Mouse (Mus musculus) ES-Bruce4 (cell line): ENCODE data around the gene Gm43518. TPM values are rescaled to one million over a fixed set of nuclear protein-coding genes. Genes with fewer than 3 reads are reported as not detected.

Source experiments
- H3K27ac ChIP-seq: 2 replicates; pipeline ENCODE4 v1.5.1; 2012; ENCODE audit warnings: low read length, inconsistent platforms; ENCODE audit not compliant: insufficient read depth
- H3K27me3 ChIP-seq: 2 replicates; pipeline ENCODE4 v1.6.1; 2012; ENCODE audit warnings: mild to moderate bottlenecking, low read length, inconsistent platforms; ENCODE audit not compliant: control insufficient read depth, poor library complexity, insufficient read depth, severe bottlenecking
- H3K36me3 ChIP-seq: 2 replicates; pipeline ENCODE4 v1.6.1; 2012; ENCODE audit warnings: inconsistent platforms, mild to moderate bottlenecking, low read length, moderate library complexity; ENCODE audit not compliant: control insufficient read depth, poor library complexity, insufficient read depth, severe bottlenecking
- H3K4me1 ChIP-seq: one replicate; pipeline ENCODE4 v1.8.1; 2011; ENCODE audit warnings: low read length; ENCODE audit not compliant: control insufficient read depth, insufficient read depth
- H3K4me3 ChIP-seq: 2 replicates; pipeline ENCODE4 v1.5.1; 2011; ENCODE audit warnings: low read depth, mild to moderate bottlenecking, low read length
- H3K9ac ChIP-seq: 2 replicates; pipeline ENCODE4 v1.6.1; 2012; ENCODE audit warnings: low read depth, mild to moderate bottlenecking, inconsistent platforms; ENCODE audit not compliant: poor library complexity, severe bottlenecking
- H3K9me3 ChIP-seq: replicated peaks from 2 replicates; pipeline ENCODE4 v1.6.1; 2012; ENCODE audit warnings: mild to moderate bottlenecking, low read length, inconsistent platforms; ENCODE audit not compliant: control insufficient read depth, poor library complexity, insufficient read depth, severe bottlenecking
- CTCF ChIP-seq: IDR thresholded peaks from one replicate; pipeline ENCODE4 v1.8.1; 2011; ENCODE audit warnings: low read depth, low read length
- EP300 ChIP-seq: IDR thresholded peaks from 2 replicates; pipeline ENCODE4 v1.6.1; 2011; ENCODE audit warnings: low read depth, low read length; ENCODE audit not compliant: insufficient read depth
- POLR2A ChIP-seq: IDR thresholded peaks from one replicate; pipeline ENCODE4 v1.8.1; 2011; ENCODE audit warnings: low read length; ENCODE audit not compliant: insufficient read depth
- polyA plus RNA-seq: library from polyadenylated mRNA; stranded (reverse); fragments of >200 nt; gene quantifications from 2 replicates; pipeline ENCODE4 v1.2.4, GENCODE M21; 2011; ENCODE audit warnings: low read depth; ENCODE audit not compliant: missing spikeins, insufficient read depth, insufficient read length

The Gm43518 gene
- polyA plus RNA-seq, 1 experiment = 1.8 TPM

- no peaks in the 10 kb centered on the region for H3K27me3 ChIP-seq
- H3K36me3 ChIP-seq = no peaks in the 10 kb centered on the region
- no peaks in the 10 kb centered on the region for H3K4me1 ChIP-seq
- H3K27ac ChIP-seq = no peak overlapping the region
- H3K4me3 ChIP-seq = no peak overlapping the region
- no peak for TF ChIP-seq CTCF
- no peak overlapping the region for H3K9ac ChIP-seq
- no peaks in the 10 kb centered on the region for H3K9me3 ChIP-seq
Measured at GRCm38 (mm10) chr5:123981250-123981554, 54.0 kb downstream of the Gm43518 start.

- H3K9ac ChIP-seq = no peak overlapping the region
- TF ChIP-seq EP300 (no peak), CTCF (no peak), POLR2A (no peak)
- no peaks in the 10 kb centered on the region for H3K4me1 ChIP-seq
- no peaks in the 10 kb centered on the region for H3K36me3 ChIP-seq
- H3K27ac ChIP-seq = no peak overlapping the region
- H3K9me3 ChIP-seq = no peaks in the 10 kb centered on the region
- H3K27me3 ChIP-seq = no peaks in the 10 kb centered on the region
- no peak overlapping the region for H3K4me3 ChIP-seq
Measured at GRCm38 (mm10) chr5:123982838-123983237, 55.6 kb downstream of the Gm43518 start.

GRCm38 (mm10) chr5:123985434-123985833, 58.2 kb downstream of the Gm43518 start:
- Histone ChIP-seq H3K9ac (no peak overlapping the region), H3K4me1 (no peaks in the 10 kb centered on the region), H3K27me3 (no peaks in the 10 kb centered on the region), H3K9me3 (no peaks in the 10 kb centered on the region), H3K4me3 (no peak overlapping the region), H3K27ac (no peak overlapping the region), H3K36me3 (no peaks in the 10 kb centered on the region)
- TF ChIP-seq EP300 (no peak), CTCF (no peak), POLR2A (no peak)

- TF ChIP-seq POLR2A (no peak), EP300 (no peak), CTCF (no peak)
Measured at GRCm38 (mm10) chr5:123986925-123987324, 59.7 kb downstream of the Gm43518 start.

GRCm38 (mm10) chr5:123987511-123987910, 60.3 kb downstream of the Gm43518 start:
- H3K36me3 ChIP-seq = no peaks in the 10 kb centered on the region
- H3K9ac ChIP-seq = no peak overlapping the region
- TF ChIP-seq POLR2A = no peak
- no peak for TF ChIP-seq EP300
- no peak for TF ChIP-seq CTCF
- no peaks in the 10 kb centered on the region for H3K27me3 ChIP-seq
- H3K9me3 ChIP-seq = no peaks in the 10 kb centered on the region
- no peak overlapping the region for H3K4me3 ChIP-seq
- H3K4me1 ChIP-seq = no peaks in the 10 kb centered on the region
- H3K27ac ChIP-seq = no peak overlapping the region

More at GRCm38 (mm10) chr5:123986925-123987324, 59.7 kb downstream of the Gm43518 start:
- no peaks in the 10 kb centered on the region for H3K36me3 ChIP-seq
- no peak overlapping the region for H3K27ac ChIP-seq
- no peak overlapping the region for H3K4me3 ChIP-seq
- no peaks in the 10 kb centered on the region for H3K9me3 ChIP-seq
- H3K9ac ChIP-seq = no peak overlapping the region
- H3K27me3 ChIP-seq = no peaks in the 10 kb centered on the region
- no peaks in the 10 kb centered on the region for H3K4me1 ChIP-seq

Other genes with a start within 250 kb of the Gm43518 start
- gene Clip1, start 242.8 kb upstream of the Gm43518 start, polyA plus RNA-seq = 35.8 and 42.2 TPM in 2 replicates
- 114 and 117 TPM in 2 replicates for gene Zcchc8, start 206.3 kb upstream of the Gm43518 start, polyA plus RNA-seq
- gene Rsrc2, start 178.0 kb upstream of the Gm43518 start, polyA plus RNA-seq = 242 and 268 TPM in 2 replicates
- gene Kntc1, start 177.7 kb upstream of the Gm43518 start, polyA plus RNA-seq = 96.7 and 109 TPM in 2 replicates
- gene Hcar2, start 61.9 kb upstream of the Gm43518 start, polyA plus RNA-seq = not detected in 2 replicates
- not detected in 2 replicates for gene Hcar1, start 47.4 kb upstream of the Gm43518 start, polyA plus RNA-seq
- 143 and 159 TPM in 2 replicates for gene Denr, start 20.2 kb upstream of the Gm43518 start, polyA plus RNA-seq
- gene Ccdc62, start 3.3 kb downstream of the Gm43518 start, polyA plus RNA-seq = 4.1 and 5.4 TPM in 2 replicates
- gene Hip1r, start 46.2 kb downstream of the Gm43518 start, polyA plus RNA-seq = 17.4 and 24.6 TPM in 2 replicates
- gene Vps37b, start 104.9 kb downstream of the Gm43518 start, polyA plus RNA-seq = 11.2 and 11.9 TPM in 2 replicates
- gene Abcb9, start 168.4 kb downstream of the Gm43518 start, polyA plus RNA-seq = 0.49 and 0.79 TPM in 2 replicates
- 4.6 and 6.0 TPM in 2 replicates for gene Ogfod2, start 184.9 kb downstream of the Gm43518 start, polyA plus RNA-seq
- gene Arl6ip4, start 188.7 kb downstream of the Gm43518 start, polyA plus RNA-seq = 73.7 and 82.5 TPM in 2 replicates